Mouse (Mus musculus) inflammation-experienced regulatory T-cells, adult 16 weeks (primary cell): ENCODE measurements around the gene Tmem177. TPM values are rescaled to one million over a fixed set of nuclear protein-coding genes. Genes with fewer than 3 reads are reported as not detected.

Experiments used
- polyA plus RNA-seq: library from polyadenylated mRNA; unstranded; fragments of 100-300 nt; shearing (Covaris generic); gene quantifications from one replicate; pipeline ENCODE4 v1.2.1, GENCODE M21; 2017

Tmem177 gene
- polyA plus RNA-seq, result 6.9 TPM

DNA sequence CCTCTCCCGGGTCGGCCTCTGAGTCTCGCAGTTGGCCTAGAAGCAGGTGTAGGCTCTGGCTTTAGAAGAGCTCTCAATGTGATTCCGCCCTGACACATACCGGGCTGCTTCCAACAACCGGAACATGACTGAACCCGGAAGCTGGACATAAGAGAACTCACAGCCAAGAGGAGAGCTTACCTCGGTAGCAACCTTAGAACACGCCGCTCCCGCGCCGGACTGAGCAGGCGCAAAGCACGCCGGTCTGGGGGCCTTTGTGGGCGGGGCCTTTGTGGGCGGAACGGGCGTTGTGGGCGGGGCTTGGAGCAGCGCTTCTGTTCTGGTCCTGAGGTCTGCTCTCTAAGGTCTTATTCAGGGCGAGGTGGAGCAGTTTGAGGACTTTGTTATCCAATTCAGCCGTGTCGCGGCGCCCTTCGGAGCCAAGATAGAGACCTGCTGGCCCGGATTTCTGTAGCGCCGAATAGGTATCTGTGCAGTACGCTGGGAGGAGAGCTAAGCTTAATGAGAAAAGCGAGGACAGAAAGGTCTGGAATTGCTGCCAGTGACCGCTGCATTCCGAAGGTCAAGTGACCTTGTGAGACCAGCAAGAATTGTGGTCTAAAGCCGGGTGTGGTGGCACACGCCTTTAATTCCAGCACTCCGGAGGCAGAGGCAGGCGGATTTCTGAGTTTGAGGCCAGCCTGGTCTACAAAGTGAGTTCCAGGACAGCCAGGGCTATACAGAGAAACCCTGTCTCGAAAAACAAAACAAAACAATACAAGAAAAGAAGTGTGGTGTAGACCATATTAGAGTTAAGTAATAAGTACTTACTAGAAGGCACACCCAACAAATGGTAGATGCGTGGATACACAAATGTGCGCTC is at the start of gene Tmem177:
TSS of gene Tmem177 (minus strand) at position 256 of the 862 bp plus-strand sequence.

Other genes with a start within 250 kb of the Tmem177 start
- 12.0 TPM for gene Ptpn4, start 75.6 kb downstream of the Tmem177 start, polyA plus RNA-seq
- not detected for gene Cfap221, start 84.0 kb upstream of the Tmem177 start, polyA plus RNA-seq
- gene Sctr, start 93.7 kb upstream of the Tmem177 start, polyA plus RNA-seq, result 0.15 TPM
- gene Tmem37, start 160.9 kb upstream of the Tmem177 start, polyA plus RNA-seq, result 2.7 TPM
- gene Dbi, start 207.9 kb upstream of the Tmem177 start, polyA plus RNA-seq, result 195 TPM
- gene 3110009E18Rik, start 208.0 kb upstream of the Tmem177 start, polyA plus RNA-seq, result 23.9 TPM